Mouse (Mus musculus) cerebellum, adult 9-10 months (tissue): ENCODE data around the gene 4930415O20Rik.

ENCODE experiments used
- DNase-seq: peaks from one replicate; pipeline ENCODE4 v3.0.0; 2022

The 4930415O20Rik gene

GRCm38 (mm10) chr15:98632921-98633320 lies 62.1 kb downstream of the 4930415O20Rik start:
- no peak for DNase-seq

GRCm38 (mm10) chr15:98633822-98634470 lies 63.1 kb downstream of the 4930415O20Rik start:
- DNase-seq = peak; percentile 56

- DNase-seq = peak; percentile 75
Observed at GRCm38 (mm10) chr15:98634541-98635081, 63.8 kb downstream of the 4930415O20Rik start.

GRCm38 (mm10) chr15:98635291-98635841 lies 64.6 kb downstream of the 4930415O20Rik start:
- DNase-seq = peak; percentile 52

GRCm38 (mm10) chr15:98636517-98636916 lies 65.7 kb downstream of the 4930415O20Rik start:
- DNase-seq = no peak

- no peak for DNase-seq
Observed at GRCm38 (mm10) chr15:98637155-98637554, 66.4 kb downstream of the 4930415O20Rik start.
